Mouse (Mus musculus) lung, embryonic 15.5 days (tissue): Measurements from ENCODE around the gene Cox10. TPM values are rescaled to one million over a fixed set of nuclear protein-coding genes. Genes with fewer than 3 reads are reported as not detected.

Experiments used
- ATAC-seq: fragments of 200-750 bp; cut with Nextera tagmentation; 2 replicates; pipeline ENCODE4 v1.8.0; 2017; ENCODE audit warnings: moderate number of reproducible peaks, borderline replicate concordance; ENCODE audit not compliant: low FRiP score, low TSS enrichment; ENCODE audit errors: extremely low read depth
- H3K27ac ChIP-seq: fragments of 300-500 bp; sonication (generic); 2 replicates; pipeline ENCODE4 v1.5.1; 2015; ENCODE audit warnings: moderate library complexity, mild to moderate bottlenecking, inconsistent platforms
- H3K27me3 ChIP-seq: fragments of 300-500 bp; sonication (generic); 2 replicates; pipeline ENCODE4 v1.6.1; 2015; ENCODE audit warnings: inconsistent platforms
- H3K36me3 ChIP-seq: fragments of 300-500 bp; sonication (generic); 2 replicates; pipeline ENCODE4 v1.6.1; 2015; ENCODE audit warnings: inconsistent platforms
- H3K4me1 ChIP-seq: fragments of 300-500 bp; sonication (generic); 2 replicates; pipeline ENCODE4 v1.6.1; 2015; ENCODE audit warnings: inconsistent platforms
- H3K4me2 ChIP-seq: fragments of 300-500 bp; sonication (generic); 2 replicates; pipeline ENCODE4 v1.6.1; 2015; ENCODE audit warnings: inconsistent platforms, mild to moderate bottlenecking, moderate library complexity
- H3K4me3 ChIP-seq: fragments of 300-500 bp; sonication (generic); 2 replicates; pipeline ENCODE4 v1.5.1; 2015; ENCODE audit warnings: mild to moderate bottlenecking, inconsistent platforms
- H3K9ac ChIP-seq: fragments of 300-500 bp; sonication (generic); 2 replicates; pipeline ENCODE4 v1.6.1; 2015; ENCODE audit warnings: inconsistent platforms
- H3K9me3 ChIP-seq: fragments of 300-500 bp; sonication (generic); 2 replicates; pipeline ENCODE4 v1.6.1; 2016; ENCODE audit warnings: inconsistent platforms
- WGBS: fragments of 180-500 bp; shearing (Covaris S2); methylation state at CpG from one replicate; pipeline ENCODE4 v1.1.7; 2015; 5-methylcytosine and 5-hydroxymethylcytosine counted together
- polyA plus RNA-seq: library from polyadenylated mRNA; unstranded; fragments of >200 nt; fragmentation: Nextera tagmentation; extraction: Ambion mirVana; gene quantifications from 2 replicates; pipeline ENCODE4 v1.2.1, GENCODE M21; 2015

Gene Cox10
- polyA plus RNA-seq, 1 experiment from 2014 or later, result 20.5 TPM

- no peak overlapping the region for H3K4me3 ChIP-seq
- 78% methylated on average over 3 of the region's 3 CpGs for WGBS
- H3K27me3 ChIP-seq, result no peaks in the 10 kb centered on the region
- H3K4me1 ChIP-seq, result no peaks in the 10 kb centered on the region
- H3K36me3 ChIP-seq, result 0 out of 2 replicates have a peak, but pooled peaks cover 4% of the 10 kb centered on the region
- H3K4me2 ChIP-seq, result no peak overlapping the region
- no peak for ATAC-seq
- no peak overlapping the region for H3K9ac ChIP-seq
- H3K27ac ChIP-seq, result no peak overlapping the region
- no peaks in the 10 kb centered on the region for H3K9me3 ChIP-seq
Measured at GRCm38 (mm10) chr11:64044024-64044423, 35.2 kb downstream of the Cox10 start.

GRCm38 (mm10) chr11:64041281-64041680 is 38.0 kb downstream of the Cox10 start:
- H3K4me2 ChIP-seq, result no peak overlapping the region
- 0 out of 2 replicates have a peak, but pooled peaks cover 4% of the 10 kb centered on the region for H3K36me3 ChIP-seq
- H3K27me3 ChIP-seq, result no peaks in the 10 kb centered on the region
- H3K27ac ChIP-seq, result no peak overlapping the region
- no peak for ATAC-seq
- no peak overlapping the region for H3K9ac ChIP-seq
- 54% methylated on average over 7 of the region's 7 CpGs for WGBS
- no peak overlapping the region for H3K4me3 ChIP-seq
- H3K9me3 ChIP-seq, result no peaks in the 10 kb centered on the region
- H3K4me1 ChIP-seq, result 0 out of 2 replicates have a peak, but pooled peaks cover 3% of the 10 kb centered on the region

DNA sequence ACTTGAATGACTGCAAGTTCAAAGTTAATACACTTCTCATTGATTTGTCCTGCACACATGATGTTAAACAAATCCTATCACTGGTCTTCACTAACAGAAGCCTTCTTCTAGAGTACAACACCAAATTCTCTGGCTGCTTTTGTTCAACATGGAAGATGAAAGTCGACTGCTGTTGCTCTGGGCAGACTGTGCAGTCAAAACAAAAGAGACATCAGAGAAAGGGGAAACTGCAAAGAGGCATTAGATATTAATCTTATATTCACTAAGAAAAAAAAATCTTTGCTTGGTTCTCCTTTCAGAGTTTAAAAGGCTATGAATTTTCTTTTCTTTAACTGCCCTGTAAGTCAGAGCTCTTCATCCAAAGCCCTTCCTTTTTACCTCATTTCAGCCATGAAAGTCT is 39.7 kb downstream of the Cox10 start:
- WGBS, result 14% methylated on average over 1 of the region's 1 CpGs
- H3K27ac ChIP-seq, result no peak overlapping the region
- H3K4me3 ChIP-seq, result no peak overlapping the region
- no peaks in the 10 kb centered on the region for H3K9me3 ChIP-seq
- 0 out of 2 replicates have a peak, but pooled peaks cover 4% of the 10 kb centered on the region for H3K36me3 ChIP-seq
- no peak overlapping the region for H3K4me2 ChIP-seq
- H3K4me1 ChIP-seq, result 0 out of 2 replicates have a peak, but pooled peaks cover 6% of the 10 kb centered on the region
- H3K9ac ChIP-seq, result no peak overlapping the region
- H3K27me3 ChIP-seq, result no peaks in the 10 kb centered on the region
- ATAC-seq, result no peak

DNA sequence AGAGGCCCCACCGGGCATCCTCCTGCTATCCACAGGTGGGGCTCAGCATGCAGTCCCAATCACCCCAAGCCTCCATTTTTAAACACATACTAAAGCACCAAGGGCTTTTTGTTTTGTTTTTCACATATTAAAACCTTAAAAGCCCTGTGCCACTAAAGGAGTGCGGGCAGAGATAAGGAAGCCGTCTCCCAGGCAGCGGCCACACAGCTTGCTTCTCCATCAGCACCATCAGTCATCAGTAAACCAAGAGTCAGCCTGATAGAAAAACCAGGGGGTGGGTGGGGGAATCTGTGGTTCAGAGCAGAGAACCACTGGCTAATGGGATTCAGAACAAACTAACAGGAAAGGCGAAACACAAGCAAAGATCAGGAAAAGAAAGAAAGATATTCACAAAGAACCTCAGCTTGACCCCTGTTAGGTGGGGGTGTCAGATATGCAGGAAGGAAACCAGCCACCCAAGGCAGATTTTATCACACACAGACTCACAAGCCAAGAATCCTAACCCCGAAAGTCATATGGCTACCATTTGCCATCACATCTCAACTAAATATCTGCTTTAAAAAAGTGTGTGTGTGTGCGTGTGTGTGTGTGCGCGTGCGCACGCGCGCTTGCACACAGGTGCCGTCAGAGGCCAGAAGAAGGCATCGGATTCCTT is 41.7 kb downstream of the Cox10 start:
- Histone ChIP-seq H3K27me3 (no peaks in the 10 kb centered on the region), H3K4me3 (no peak overlapping the region), H3K4me2 (no peak overlapping the region), H3K9me3 (no peaks in the 10 kb centered on the region), H3K4me1 (0 out of 2 replicates have a peak, but pooled peaks cover 6% of the 10 kb centered on the region), H3K36me3 (no peaks in the 10 kb centered on the region), H3K9ac (no peak overlapping the region), H3K27ac (no peak overlapping the region)
- 47% methylated on average over 15 of the region's 15 CpGs for WGBS
- no peak for ATAC-seq

- Histone ChIP-seq H3K4me1 (0 out of 2 replicates have a peak, but pooled peaks cover 6% of the 10 kb centered on the region), H3K36me3 (no peaks in the 10 kb centered on the region), H3K27me3 (no peaks in the 10 kb centered on the region), H3K9ac (no peak overlapping the region), H3K9me3 (no peaks in the 10 kb centered on the region), H3K4me2 (no peak overlapping the region), H3K4me3 (no peak overlapping the region), H3K27ac (no peak overlapping the region)
- no peak for ATAC-seq
- 63% methylated on average over 7 of the region's 7 CpGs for WGBS
Measured at GRCm38 (mm10) chr11:64036306-64036705, 43.0 kb downstream of the Cox10 start.

GRCm38 (mm10) chr11:64035709-64036108 is 43.6 kb downstream of the Cox10 start:
- WGBS, result 87% methylated on average over 4 of the region's 4 CpGs
- Histone ChIP-seq H3K4me1 (0 out of 2 replicates have a peak, but pooled peaks cover 6% of the 10 kb centered on the region), H3K9ac (no peak overlapping the region), H3K4me3 (no peak overlapping the region), H3K36me3 (no peaks in the 10 kb centered on the region), H3K4me2 (no peak overlapping the region), H3K27ac (no peak overlapping the region), H3K27me3 (no peaks in the 10 kb centered on the region), H3K9me3 (no peaks in the 10 kb centered on the region)
- ATAC-seq, result no peak

GRCm38 (mm10) chr11:64034686-64035085 is 44.6 kb downstream of the Cox10 start:
- 0 out of 2 replicates have a peak, but pooled peaks cover 6% of the 10 kb centered on the region for H3K4me1 ChIP-seq
- no peak overlapping the region for H3K4me2 ChIP-seq
- H3K4me3 ChIP-seq, result no peak overlapping the region
- no peaks in the 10 kb centered on the region for H3K27me3 ChIP-seq
- H3K27ac ChIP-seq, result no peak overlapping the region
- H3K9ac ChIP-seq, result no peak overlapping the region
- no peaks in the 10 kb centered on the region for H3K36me3 ChIP-seq
- no peak for ATAC-seq
- H3K9me3 ChIP-seq, result no peaks in the 10 kb centered on the region
- 42% methylated on average over 5 of the region's 5 CpGs for WGBS

- no peak overlapping the region for H3K4me2 ChIP-seq
- H3K9me3 ChIP-seq, result no peaks in the 10 kb centered on the region
- H3K4me1 ChIP-seq, result peaks cover 11% of the 10 kb centered on the region; the same call in 1 of the 2 replicates
- H3K36me3 ChIP-seq, result no peaks in the 10 kb centered on the region
- no peak overlapping the region for H3K9ac ChIP-seq
- H3K4me3 ChIP-seq, result no peak overlapping the region
- 59% methylated on average over 8 of the region's 8 CpGs for WGBS
- H3K27me3 ChIP-seq, result peaks cover 4% of the 10 kb centered on the region
- ATAC-seq, result no peak
- H3K27ac ChIP-seq, result no peak overlapping the region
Measured at GRCm38 (mm10) chr11:64027423-64027822, 51.8 kb downstream of the Cox10 start.

DNA sequence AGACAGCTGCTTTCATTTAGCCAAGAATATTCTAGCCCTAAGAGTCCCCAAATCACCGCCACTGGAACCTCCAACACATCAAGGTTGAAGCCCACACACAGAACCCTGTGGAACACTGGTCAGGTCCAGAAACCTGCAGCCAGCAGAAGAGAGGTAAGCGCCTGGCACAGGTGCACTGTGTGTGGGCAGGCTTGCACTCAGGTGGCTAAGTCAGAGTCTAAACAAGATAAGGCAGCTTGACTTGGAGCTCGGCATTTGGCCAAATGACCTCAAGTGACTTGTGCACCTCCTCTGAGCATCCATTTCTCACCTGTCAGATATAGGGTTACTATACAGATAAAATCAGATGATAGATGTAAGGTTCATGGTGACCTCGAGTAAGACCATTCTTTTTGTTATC is 53.4 kb downstream of the Cox10 start:
- Histone ChIP-seq H3K27ac (no peak overlapping the region), H3K4me2 (no peak overlapping the region), H3K36me3 (no peaks in the 10 kb centered on the region), H3K4me3 (no peak overlapping the region), H3K4me1 (peaks cover 19% of the 10 kb centered on the region; the same call in 1 of the 2 replicates), H3K9ac (no peak overlapping the region), H3K27me3 (peaks cover 8% of the 10 kb centered on the region), H3K9me3 (no peaks in the 10 kb centered on the region)
- WGBS, result 46% methylated on average over 4 of the region's 4 CpGs
- ATAC-seq, result no peak

DNA sequence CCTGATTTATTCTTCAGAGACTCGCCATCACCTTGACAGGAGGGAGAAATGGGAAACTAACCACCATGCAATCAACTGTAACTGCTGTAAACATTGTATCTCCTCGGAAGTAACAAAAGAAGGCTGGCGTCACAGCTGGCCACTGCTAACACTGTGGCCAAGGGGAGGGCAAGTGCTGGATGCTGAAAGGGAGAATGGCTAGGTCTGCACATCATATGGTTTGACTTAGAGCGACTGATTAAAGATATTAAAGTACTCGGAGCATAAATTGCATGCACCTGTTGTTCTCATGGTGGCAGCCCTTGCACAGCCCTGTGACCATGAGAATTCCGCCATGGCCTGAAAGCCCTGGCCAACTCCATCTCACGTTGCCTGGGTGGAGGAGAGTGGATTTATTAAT is 54.7 kb downstream of the Cox10 start:
- Histone ChIP-seq H3K9ac (no peak overlapping the region), H3K27ac (no peak overlapping the region), H3K4me3 (no peak overlapping the region), H3K36me3 (no peaks in the 10 kb centered on the region), H3K4me1 (peaks cover 19% of the 10 kb centered on the region; the same call in 1 of the 2 replicates), H3K9me3 (no peaks in the 10 kb centered on the region), H3K4me2 (no peak overlapping the region), H3K27me3 (peaks cover 8% of the 10 kb centered on the region)
- WGBS, result 68% methylated on average over 7 of the region's 7 CpGs
- ATAC-seq, result no peak

DNA sequence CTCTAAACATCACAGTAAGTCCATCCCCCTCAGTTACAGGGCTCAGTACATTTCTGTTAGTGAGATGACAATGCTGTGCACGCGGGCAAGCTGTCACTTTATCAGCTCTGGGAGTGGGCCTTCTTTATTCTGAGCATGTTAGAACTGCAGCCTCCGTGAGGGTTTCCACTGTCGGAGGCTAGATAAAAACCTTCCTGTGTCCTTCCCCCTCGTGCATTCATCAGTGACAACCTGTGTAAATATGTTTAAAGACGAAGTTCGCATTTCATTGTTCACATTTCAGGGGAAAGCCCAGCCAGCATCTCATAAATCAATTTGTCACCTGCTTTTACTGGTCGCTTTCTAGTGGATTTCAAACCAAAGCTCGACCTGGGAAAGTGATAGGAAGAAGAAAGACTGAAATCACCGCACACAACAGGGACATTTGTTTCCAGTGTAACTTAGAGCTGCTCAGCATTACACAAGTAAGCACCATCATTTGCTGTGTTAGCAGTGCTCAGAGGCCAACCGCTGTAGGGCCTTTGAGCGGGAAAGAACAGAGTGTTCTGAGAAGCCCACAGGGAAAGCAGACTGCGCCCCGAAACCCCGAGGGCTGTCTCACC is 55.8 kb downstream of the Cox10 start:
- WGBS, result 33% methylated on average over 15 of the region's 15 CpGs
- Histone ChIP-seq H3K4me1 (peaks cover 19% of the 10 kb centered on the region; the same call in 1 of the 2 replicates), H3K9me3 (no peaks in the 10 kb centered on the region), H3K4me2 (no peak overlapping the region), H3K27ac (no peak overlapping the region), H3K4me3 (no peak overlapping the region), H3K36me3 (no peaks in the 10 kb centered on the region), H3K27me3 (peaks cover 8% of the 10 kb centered on the region), H3K9ac (no peak overlapping the region)
- no peak for ATAC-seq

GRCm38 (mm10) chr11:64022403-64023047 is 56.7 kb downstream of the Cox10 start:
- no peak overlapping the region for H3K27ac ChIP-seq
- H3K4me2 ChIP-seq, result no peak overlapping the region
- ATAC-seq, result no peak
- whole genome bisulfite sequencing, result 37% methylated on average over 9 of the region's 9 CpGs
- peaks cover 12% of the 10 kb centered on the region for H3K27me3 ChIP-seq
- no peaks in the 10 kb centered on the region for H3K9me3 ChIP-seq
- H3K4me1 ChIP-seq, result peaks cover 19% of the 10 kb centered on the region; the same call in 1 of the 2 replicates
- no peak overlapping the region for H3K4me3 ChIP-seq
- no peaks in the 10 kb centered on the region for H3K36me3 ChIP-seq
- no peak overlapping the region for H3K9ac ChIP-seq
